Mouse (Mus musculus) thymus, postnatal 36 days (tissue): ENCODE data around the gene Sertad3.
A peak's percentile ranks its signal among the peaks of the same experiment; 100 is the strongest.

Source experiments
- DNase-seq, 2 experiments: peaks; one replicate each; pipeline ENCODE4 v3.0.0; 2022; ENCODE audit warnings: mixed read lengths in 2 of 2

Sertad3 gene

GRCm38 (mm10) chr7:27467648-27468047 lies 5.9 kb upstream of the Sertad3 start:
- DNase-seq, result no peak

- no peak for DNase-seq
Measured at GRCm38 (mm10) chr7:27471390-27472120, 2.0 kb upstream of the Sertad3 start.

DNA sequence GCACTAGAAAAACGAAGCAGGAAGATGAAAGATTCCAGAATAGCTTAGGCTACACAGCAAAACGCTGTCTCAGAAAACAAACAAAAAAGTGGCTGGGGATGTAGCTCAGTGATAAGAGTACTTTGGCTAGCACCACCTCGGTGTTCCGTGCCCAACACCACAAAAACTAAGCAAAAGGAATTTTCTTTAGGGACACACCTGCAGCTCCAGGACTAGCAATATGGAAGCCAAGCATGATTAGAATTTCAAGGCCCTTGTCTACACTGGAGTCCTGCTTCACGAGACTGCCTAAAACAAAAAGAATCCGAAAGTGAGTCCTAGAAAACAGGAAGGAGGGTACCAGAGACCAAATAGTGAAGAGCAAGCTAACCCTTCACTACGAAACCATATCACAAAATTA lies 972 bp upstream of the Sertad3 start:
- peak in 1 of 2 experiments; percentile 24 for DNase-seq

DNA sequence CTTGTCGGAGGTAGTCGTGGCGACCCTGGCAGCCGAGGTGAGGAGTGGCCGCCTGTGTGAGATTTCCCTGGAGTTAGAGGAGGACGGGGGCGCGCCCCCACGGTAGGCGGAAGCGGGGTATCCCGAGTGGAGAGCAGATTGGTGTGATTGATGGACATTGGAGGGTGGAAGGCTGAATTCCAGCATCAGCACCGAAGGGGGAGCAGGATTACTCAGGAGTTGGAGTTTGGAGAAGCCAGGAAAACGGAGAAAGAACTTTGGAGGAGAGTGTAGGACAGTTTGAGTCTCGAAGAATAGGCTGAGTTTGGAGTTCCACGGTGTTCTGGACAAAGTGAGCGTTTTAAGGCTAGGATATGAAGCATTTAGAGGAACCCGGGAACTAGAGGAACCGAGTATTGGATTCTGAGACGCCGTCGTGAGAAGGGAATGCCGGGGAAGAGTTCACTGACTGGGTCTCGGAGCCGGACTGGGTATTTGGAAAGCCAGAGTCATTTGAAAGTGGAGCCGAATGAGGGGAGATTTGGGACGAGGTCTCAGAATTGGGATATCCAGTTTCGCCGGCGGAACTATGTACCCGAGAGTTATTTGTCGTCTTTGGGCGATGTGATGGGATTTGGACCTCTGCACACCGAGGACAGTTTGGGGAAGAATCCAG lies 394 bp downstream of the Sertad3 start:
- no peak for DNase-seq

- peak; percentile 90 to 94 for DNase-seq
Measured at GRCm38 (mm10) chr7:27474490-27474954, 954 bp downstream of the Sertad3 start.

DNA sequence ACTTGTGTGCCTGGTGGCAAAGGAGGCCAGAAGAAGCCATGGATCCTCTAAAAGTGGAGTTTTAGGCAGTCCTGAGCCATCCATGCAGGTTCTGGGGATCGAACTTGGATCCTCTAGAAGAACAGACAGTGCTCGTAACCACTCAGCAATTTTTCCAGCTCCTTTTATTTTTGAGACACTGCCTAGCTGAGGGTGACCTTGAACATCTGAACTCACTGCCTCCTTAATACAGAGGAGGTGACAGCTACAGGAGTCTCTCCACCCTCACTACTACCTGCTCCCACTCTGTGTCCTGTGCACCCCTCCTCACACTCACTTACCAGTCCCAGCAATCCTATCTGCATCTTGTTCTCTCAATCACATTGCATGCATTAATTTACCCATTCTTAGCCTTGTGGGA lies 2.0 kb downstream of the Sertad3 start:
- no peak for DNase-seq

DNA sequence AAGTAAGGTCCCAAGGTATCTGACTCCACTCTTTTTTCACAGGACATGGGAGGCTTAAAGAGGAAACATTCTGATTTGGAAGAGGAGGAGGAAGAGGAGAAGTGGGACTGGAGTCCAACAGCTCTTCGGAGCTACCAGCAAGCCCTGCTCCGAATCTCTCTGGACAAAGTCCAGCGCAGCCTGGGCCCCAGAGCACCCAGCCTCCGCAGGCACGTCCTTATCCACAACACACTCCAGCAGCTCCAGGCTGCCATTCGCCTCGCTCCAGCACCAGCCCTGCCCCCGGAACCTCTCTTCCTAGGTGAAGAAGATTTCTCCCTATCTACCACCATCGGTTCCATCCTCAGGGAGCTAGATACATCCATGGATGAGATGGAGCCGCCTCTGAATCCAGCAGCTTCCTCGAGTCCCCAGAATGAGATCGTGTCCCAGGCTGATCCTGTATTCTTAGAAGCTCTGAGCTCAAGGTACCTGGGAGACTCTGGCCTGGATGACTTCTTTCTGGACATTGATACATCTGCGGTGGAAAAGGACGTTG lies 2.6 kb downstream of the Sertad3 start:
- DNase-seq, result no peak

GRCm38 (mm10) chr7:27478561-27478960 lies 5.0 kb downstream of the Sertad3 start:
- no peak for DNase-seq

DNA sequence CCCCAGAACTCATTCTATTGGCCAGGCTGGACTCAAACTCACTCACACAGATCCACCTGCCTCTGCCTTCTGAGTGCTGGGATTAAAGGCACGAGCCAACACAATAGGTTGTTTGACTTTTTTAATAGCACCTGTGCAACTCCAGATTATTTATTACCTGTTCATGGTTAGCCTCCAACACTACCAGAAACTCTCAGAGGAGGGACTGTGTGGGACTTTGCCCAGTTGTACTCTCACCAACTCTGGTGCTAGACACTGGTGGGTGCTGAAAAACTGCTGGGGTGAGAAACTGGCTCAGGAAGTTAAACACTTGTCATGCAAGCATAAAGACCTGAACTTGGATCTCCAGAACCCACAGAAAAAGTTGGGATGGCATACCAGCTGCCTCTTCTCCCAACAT lies 6.2 kb downstream of the Sertad3 start:
- DNase-seq, result no peak

DNA sequence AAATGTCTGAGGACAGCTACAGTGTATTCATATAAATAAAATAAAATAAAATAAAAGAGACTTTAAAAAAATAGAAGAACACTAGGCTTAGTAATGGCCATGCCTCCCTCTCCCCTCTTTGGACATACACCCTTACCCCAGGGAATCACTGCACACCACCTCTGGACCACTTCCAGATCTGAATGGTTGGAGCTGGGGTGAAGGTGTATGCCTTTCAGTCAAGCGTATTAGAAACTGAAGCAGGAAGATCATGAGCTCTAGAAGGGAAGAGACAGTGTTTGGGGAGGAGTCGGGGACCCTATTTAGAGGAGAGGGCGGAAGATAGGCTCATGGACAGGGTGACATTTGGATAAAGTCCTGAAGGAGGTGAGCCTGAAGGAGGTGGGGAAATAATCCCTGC lies 6.9 kb downstream of the Sertad3 start:
- DNase-seq, result no peak

DNA sequence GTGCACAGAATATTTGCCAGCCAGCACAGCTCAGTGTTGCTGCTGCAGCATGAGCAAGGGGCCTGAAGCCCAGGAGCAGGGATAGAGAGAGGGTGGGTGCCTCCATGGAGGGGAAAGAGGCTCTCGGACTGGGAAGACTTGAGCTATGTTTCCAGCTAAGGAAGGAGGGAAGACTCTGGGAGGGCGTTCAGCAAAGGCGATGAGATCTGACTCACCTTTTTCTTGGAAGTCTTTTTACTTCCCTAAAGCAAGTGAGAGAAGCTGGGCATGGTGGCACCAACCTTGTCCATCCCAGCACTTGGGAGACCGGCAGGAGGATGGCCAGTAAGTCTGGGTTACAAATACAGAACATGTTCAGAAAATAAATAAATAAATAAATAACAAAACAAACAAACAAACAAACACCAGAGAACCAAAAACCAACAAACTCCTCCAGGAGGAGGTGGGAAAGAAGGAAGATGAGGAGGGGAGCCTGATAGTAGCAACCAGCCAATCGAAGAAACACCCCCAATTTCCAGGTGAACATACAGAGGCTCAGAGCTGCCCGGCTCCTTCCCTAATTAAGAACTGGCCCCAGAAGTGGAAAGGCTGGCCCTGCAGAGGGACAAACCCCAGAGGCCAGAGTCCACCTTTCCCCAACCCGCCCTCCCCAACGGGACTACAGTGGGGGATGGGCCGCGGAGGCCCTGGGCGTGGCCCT lies 7.5 kb downstream of the Sertad3 start:
- DNase-seq, result no peak

DNA sequence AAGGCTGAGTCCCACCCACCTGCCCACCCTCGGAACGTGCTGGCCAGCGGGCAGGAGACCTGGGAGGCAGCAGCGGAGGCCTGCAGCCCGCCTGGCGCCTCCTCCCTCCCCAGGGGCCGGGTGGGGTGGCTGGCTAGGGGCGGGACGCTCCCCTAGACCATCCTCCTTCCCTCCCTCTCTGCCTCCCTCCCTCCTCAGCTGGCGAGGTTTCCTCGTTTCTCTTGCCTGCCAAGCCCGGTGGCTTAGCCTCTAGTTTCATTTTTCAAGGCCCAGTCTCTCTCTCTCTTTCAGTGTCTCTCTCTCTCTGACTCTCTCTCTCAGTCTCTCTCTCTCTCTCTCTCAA lies 8.0 kb downstream of the Sertad3 start:
- DNase-seq, result peak; percentile 67 to 81

- DNase-seq, result no peak
Measured at GRCm38 (mm10) chr7:27483860-27484259, 10.3 kb downstream of the Sertad3 start.

DNA sequence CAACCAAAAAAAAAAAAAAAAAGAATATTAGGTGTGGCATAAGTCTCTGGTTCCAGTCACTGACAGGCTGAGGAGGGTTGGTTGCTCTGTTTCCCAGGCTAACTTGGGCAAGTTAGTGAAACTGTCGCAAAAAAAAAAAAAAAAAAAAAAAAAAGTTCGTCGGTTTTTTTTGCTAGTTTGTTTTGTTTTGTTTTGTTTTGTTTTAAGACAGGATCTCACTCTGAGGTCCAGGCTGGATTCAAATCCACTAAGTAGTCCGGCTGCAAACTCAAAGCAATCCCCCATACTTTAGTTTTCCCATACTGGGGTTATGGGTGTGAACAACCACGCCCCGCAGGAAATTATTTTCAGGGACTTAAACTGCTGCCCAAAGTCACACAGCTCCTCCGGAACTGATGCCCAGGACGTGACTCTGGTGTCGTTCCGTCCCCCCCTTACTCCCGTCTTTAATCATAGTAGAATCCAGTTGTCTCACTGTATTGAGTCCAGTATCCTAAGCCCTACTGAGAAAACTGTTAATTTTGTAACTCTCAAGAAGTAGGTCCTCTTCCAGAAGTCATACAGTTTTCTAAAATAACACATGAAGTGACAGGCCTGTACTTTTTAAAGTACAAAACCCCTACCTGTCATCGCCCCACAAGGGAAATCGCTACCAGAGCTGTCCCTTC lies 12.7 kb downstream of the Sertad3 start:
- DNase-seq, result peak; percentile 31 to 49

DNA sequence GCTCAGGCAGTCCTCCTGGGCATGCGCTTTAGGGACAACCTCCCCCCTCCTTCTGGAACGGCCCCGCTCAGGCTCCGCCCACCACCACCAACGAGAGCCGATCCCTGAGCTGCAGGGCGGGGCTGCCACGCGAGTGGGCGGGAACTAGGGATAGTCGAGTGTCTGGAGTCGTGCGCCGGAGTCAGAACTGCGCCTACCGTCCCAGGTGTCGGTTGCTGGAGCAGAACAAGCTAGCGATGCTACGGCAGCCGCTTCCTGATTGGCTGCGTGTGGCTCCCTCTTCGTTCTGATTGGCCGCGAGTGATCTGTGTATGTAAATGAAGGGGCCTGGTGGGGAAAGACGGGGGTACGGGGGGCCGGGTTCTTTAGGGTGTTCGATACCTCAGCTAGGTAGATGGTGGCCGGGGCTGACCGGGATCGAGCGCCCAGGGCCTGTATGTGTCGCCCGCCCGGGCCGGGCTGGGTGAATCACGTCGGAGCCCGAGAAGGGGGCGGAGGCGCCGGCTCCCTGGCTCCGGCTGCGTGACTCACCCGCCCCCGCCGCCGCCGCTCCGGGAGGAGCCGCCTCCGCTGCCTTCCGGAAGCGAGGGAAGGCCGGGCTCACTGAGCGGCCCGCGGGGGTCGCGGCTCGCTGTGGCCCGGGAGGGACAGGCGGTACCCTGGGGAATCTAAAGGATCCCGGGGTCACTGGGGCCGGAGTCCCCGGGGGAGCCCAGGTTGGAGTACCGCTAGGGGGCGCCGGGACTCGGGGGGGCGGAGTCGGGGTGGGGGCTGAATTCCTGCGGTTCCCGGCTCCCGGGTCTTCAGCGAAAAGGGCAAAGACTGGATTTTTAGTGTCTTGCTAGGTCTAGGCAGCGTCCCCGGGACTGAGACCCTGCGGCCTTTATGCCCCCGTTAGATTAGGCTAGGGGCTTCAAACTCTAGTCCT lies 13.5 kb downstream of the Sertad3 start, which contains the start of gene Sertad1:
Sertad1 (plus strand) TSS at position 141 of the 928 bp plus-strand sequence.
- DNase-seq, result peak; percentile 100

GRCm38 (mm10) chr7:27487740-27488268 lies 14.2 kb downstream of the Sertad3 start:
- DNase-seq, result peak; percentile 31 to 55

DNA sequence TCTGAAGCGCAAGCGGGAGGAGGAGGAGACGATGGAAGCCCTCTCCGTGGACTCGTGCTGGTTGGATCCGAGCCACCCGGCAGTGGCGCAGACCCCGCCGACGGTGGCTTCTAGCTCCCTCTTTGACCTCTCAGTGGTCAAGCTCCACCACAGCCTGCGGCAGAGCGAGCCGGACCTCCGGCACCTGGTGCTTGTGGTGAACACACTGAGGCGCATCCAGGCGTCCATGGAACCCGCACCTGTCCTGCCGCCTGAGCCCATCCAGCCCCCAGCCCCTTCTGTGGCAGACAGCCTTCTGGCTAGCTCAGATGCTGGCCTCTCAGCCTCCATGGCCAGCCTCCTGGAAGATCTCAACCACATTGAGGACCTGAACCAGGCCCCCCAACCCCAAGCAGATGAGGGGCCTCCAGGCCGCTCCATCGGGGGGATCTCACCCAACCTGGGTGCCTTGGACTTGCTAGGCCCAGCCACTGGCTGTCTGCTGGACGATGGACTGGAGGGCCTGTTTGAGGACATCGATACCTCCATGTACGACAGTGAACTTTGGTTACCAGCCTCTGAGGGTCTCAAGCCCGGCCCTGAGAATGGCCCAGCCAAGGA lies 15.8 kb downstream of the Sertad3 start:
- no peak for DNase-seq

DNA sequence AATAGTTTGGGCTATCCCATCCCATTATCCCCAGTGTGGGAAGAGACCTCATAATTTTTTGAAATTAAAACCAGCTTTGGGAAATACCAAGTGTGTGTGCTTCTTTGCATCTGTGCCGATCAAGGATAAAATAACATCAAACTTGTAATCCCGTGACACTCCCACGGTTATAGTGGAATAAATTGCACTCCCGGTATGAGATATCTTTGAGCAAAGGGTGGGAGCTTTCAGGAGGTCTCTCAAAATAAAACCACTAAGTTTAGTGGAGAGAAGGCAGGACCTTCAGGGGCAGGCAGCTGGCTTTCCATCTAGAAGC lies 16.6 kb downstream of the Sertad3 start:
- no peak for DNase-seq

DNA sequence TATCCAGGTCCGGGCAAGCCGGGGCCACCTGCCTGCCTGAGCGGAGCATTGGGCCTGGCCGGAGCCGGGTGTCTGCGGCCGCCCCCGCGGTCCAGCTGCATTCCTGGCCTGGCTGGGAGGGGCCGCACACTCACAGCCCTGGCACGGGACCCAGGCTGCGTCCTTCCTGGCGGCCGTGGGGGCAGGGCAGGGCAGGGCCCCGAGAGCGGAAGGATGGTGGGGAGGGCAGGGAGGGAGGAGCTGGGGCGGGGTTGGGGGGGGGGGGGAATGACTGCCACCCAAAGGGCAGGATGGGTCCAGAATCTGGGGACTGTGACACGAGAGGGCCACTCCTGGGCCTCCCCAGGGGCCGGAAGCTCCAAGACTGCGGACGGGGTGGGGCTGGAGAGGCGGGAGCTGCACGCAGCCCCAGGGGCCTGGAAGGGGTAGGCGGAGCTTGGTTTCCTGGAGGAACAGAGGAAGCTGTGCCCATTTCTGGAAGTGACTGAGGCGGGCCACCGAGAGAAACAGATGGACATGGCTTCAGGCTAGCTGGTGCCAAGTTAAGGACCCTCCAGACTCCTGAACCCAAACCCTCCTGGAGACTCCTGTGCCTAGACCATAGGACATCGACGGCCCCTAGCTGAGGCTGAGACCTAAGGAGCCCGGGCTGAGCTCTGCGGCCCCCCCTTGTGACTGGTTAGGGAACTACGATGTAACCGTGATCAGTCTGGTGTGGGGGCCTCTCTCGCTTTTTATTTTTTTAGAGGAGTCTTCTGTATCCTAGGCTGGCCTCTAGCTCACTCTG lies 17.2 kb downstream of the Sertad3 start:
- peak; percentile 88 to 92 for DNase-seq

GRCm38 (mm10) chr7:27491856-27492255 lies 18.3 kb downstream of the Sertad3 start:
- DNase-seq, result no peak
